Mouse (Mus musculus) embryonic stem cell, embryonic (primary cell): Measurements from ENCODE around the gene Acbd6.

Source experiments
- CTCF ChIA-PET, 4 experiments: fragments of 300-600 bp in 2 of 4; fragments of 350-600 bp in 2 of 4; sonication (Branson Sonifier 250); formaldehyde crosslinking; loops; one replicate each; lab custom pipeline; 2022; ENCODE audit warnings: inconsistent platforms in 2 of 4; lab: Charles Lee
- POLR2A ChIA-PET, 4 experiments: fragments of 300-600 bp in 2 of 4; fragments of 350-600 bp in 2 of 4; sonication (Branson Sonifier 250); formaldehyde crosslinking; loops; one replicate each; lab custom pipeline; 2022; ENCODE audit warnings: antibody characterized with exemption in 4 of 4, inconsistent platforms in 1 of 4; lab: Charles Lee

Acbd6 gene

DNA sequence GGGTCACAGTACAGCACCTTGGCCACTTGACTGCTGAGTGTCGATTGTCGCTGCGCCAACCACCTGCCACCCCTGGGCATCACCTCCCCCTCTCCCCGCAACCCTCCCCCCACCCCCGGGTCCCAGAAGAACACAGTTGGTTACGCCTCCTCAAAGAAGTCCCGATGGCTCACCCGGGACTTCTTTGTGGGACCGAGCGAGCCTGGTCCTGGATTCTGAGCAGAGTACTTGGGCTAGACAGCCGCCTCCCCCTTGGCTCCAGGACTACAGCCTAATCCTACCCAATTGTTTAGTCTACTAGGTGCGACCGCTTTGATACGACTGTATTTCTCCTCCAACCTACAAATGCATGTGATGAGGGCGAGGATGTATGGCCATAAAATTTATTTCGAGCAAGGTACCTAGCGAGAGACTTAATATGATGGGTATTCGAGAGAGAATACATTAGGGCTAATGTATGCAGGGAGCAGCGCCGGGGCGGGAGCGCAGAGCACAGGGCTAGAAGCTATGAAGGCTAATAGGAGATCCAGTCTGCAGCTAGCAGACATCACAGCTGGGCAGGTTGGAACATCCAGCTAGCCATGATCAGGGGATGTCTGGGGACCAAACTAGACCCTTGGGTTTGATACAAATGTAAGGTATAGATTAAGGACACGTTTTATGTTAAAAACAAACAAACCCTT is 171.3 kb downstream of the Acbd6 start:
- ChIA-PET POLR2A (no interaction called here), CTCF (no interaction called here)

GRCm38 (mm10) chr1:155731156-155731555 is 173.2 kb downstream of the Acbd6 start:
- ChIA-PET POLR2A (interaction anchor here in 1 of 4 experiments (0.6 kb wide), 1 partner anchor 8 kb away, joined by 3 read pairs; no protein-coding TSS in a partner anchor), CTCF (interaction anchor here in 2 of 4 experiments (0.7 to 1.3 kb wide), 2 partner anchors 9 to 581 kb away, joined by 3 to 4 read pairs; no protein-coding TSS in a partner anchor)

- POLR2A ChIA-PET = interaction anchor here in 3 of 4 experiments (0.6 to 1.4 kb wide), 4 partner anchors 12 to 527 kb away, joined by 3 to 4 read pairs (median 3); no protein-coding TSS in a partner anchor
- CTCF ChIA-PET = interaction anchor here in 1 of 4 experiments (1.5 kb wide), 1 partner anchor 15 kb away, joined by 3 read pairs; no protein-coding TSS in a partner anchor
Measured at GRCm38 (mm10) chr1:155736096-155736825, 178.3 kb downstream of the Acbd6 start.

DNA sequence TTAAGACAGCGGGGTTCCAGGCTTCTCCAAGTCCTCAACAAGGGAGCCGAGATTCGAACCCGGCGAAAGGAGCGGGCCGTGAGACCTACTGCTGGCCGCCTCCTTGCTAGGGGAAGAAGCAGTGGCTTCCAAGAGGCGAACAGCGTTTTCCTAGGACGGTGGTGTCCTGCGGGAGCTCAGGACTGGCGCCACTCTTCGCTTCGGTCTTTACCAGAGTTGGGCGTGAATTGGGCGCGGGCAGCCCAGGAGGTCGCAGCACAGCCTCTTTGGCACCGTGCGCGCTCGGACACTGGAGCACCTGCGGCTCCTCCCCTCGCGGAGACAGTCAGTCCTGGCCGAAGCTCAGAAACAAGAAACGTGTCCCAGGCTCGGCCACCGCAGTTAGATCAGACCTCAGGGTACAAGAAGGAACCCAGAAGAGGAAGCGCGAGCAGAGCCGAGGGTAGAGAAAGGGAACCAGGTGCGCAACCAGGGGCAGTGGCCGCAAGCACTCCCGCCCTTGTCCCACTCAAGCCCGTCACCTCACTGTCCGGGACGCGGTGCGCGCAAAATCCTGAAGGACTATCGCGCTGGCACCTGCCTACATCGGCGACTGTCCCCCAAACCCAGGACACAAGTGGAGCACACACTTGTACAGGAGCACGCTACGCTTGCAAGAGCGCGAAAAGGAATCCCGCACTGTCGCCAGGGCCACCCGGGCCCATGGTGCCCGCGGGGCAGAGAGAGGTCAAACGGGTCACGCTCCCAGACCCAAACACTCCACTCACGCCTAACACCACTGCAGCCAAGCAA is 179.3 kb downstream of the Acbd6 start:
- ChIA-PET CTCF (interaction anchor here in 1 of 4 experiments (0.5 to 1.5 kb wide), 2 partner anchors 16 to 174 kb away, joined by 3 to 4 read pairs; no protein-coding TSS in a partner anchor), POLR2A (interaction anchor here in 1 of 4 experiments (1.4 kb wide), 1 partner anchor 15 kb away, joined by 3 read pairs; no protein-coding TSS in a partner anchor)

GRCm38 (mm10) chr1:155737809-155738383 is 180.0 kb downstream of the Acbd6 start:
- CTCF ChIA-PET = interaction anchor here in 2 of 4 experiments (0.5 to 0.6 kb wide), 2 partner anchors 174 to 639 kb away, joined by 3 to 4 read pairs; partner anchors contain the start of gene Ier5 (in 1 of the 2)
- POLR2A ChIA-PET = interaction anchor here in 1 of 4 experiments (0.6 kb wide), 1 partner anchor 317 kb away, joined by 3 read pairs; no protein-coding TSS in a partner anchor
